Mouse (Mus musculus) c-Kit-positive CD71-positive TER-119-positive erythroid progenitor cells, embryonic 14.5 days (primary cell): ENCODE data around the gene Shq1.

Experiments used
- DNase-seq: peaks from one replicate; pipeline ENCODE4 v3.0.0-alpha.2; 2013; ENCODE audit warnings: low spot score

Gene Shq1

DNA sequence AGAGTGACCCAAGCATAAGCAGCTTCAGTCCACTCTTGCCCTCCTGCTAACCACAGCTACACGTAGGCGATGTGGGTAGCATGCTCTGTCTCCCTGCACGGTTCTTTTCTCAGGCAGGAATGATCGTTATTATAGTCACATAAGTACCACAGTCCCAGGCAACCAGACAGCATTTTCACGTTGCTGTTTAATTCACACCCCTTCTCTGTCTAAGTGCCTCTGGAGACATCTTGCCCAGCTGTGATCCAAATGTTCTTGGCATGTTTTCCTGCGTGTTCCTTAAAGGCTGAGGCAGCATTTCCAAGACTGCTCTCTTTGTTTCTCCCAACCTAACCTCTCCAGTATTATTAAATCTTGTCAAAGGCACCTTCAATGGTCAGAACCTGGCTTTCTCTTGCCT is 67.3 kb downstream of the Shq1 start:
- no peak for DNase-seq

GRCm38 (mm10) chr6:100601634-100602033 is 69.3 kb downstream of the Shq1 start:
- no peak for DNase-seq

- DNase-seq, result no peak
Measured at GRCm38 (mm10) chr6:100593857-100594256, 77.1 kb downstream of the Shq1 start.

DNA sequence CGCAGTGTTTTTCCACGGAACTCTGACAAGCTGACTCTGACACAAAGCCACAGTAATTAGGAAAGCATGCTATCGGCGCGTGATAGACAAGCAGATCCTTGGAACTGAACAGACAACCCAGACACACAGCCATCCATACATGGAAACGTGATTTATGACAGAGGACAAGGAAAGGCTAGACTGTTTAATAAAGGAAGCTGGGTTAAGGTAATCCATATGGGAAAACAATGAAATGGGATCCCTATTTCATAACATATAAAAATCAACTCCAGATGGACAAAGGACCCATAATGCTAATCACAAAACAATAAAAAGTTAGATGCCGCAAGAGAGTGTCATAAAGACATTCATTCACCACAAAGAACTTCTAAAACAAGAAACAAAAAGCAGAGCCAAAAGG is 78.0 kb downstream of the Shq1 start:
- DNase-seq, result no peak

GRCm38 (mm10) chr6:100590602-100591001 is 80.4 kb downstream of the Shq1 start:
- no peak for DNase-seq

- DNase-seq, result no peak
Measured at GRCm38 (mm10) chr6:100588876-100589275, 82.1 kb downstream of the Shq1 start.

- DNase-seq, result no peak
Measured at GRCm38 (mm10) chr6:100586758-100587157, 84.2 kb downstream of the Shq1 start.

GRCm38 (mm10) chr6:100581951-100582350 is 89.0 kb downstream of the Shq1 start:
- no peak for DNase-seq

DNA sequence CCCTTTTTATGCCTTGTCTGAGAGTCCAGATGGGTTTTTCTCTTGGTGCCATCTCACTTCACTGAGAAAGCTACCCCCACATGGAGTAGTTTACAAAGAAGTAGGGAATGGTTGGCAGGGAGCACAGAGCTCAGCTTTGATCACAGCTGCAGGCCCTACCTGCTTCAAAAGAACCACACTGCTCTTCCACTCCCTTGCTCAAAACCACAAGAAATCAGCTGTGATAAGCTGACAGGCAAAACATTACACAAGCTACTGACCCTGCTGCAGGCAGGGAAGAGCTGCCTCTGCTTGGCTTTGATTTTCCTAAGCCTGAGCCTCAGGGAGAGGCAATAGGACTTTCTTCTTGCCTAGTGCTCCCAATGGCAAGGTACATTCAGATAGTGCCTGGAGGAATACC is 89.9 kb downstream of the Shq1 start:
- no peak for DNase-seq

- no peak for DNase-seq
Measured at GRCm38 (mm10) chr6:100577590-100577989, 93.4 kb downstream of the Shq1 start.

DNA sequence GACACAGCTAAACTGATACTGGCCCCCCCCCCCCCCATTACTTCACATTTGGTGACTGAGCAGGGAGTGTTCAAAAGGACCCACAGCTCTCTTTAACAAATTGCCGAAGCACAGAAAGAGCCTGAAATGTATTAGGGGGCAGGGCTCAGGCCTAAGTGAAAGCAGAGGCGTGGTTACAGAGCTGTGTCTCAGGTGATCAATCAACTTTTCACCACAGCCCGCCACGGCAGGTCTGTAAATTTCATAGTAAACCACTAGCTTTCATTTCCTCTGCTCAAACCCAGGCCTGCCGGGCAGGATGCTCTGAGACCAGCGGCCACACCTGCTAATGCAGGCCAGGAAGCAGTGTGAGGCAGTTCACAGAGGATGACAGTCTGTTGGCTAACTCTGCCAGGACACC is 94.8 kb downstream of the Shq1 start:
- no peak for DNase-seq

GRCm38 (mm10) chr6:100566774-100567173 is 104.2 kb downstream of the Shq1 start:
- no peak for DNase-seq

DNA sequence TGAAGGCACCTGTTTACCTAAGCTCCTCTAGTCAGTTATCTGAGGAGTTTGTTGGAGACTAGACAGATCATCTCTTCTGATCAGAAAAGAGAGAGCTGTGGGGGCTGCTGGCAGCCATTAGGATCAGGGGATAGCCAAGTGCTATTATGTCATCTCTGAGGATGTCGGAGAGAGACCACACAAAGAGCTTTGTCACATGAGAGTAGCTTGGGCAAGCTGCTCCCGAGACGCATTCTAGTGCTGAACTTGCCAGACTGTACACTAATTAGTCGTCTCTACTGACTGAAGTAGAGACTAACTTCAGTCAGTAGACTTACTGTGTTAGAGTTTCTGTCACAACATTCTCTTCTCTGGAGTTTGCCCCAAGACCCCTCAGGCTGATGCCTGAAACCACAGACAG is 106.4 kb downstream of the Shq1 start:
- DNase-seq, result no peak

DNA sequence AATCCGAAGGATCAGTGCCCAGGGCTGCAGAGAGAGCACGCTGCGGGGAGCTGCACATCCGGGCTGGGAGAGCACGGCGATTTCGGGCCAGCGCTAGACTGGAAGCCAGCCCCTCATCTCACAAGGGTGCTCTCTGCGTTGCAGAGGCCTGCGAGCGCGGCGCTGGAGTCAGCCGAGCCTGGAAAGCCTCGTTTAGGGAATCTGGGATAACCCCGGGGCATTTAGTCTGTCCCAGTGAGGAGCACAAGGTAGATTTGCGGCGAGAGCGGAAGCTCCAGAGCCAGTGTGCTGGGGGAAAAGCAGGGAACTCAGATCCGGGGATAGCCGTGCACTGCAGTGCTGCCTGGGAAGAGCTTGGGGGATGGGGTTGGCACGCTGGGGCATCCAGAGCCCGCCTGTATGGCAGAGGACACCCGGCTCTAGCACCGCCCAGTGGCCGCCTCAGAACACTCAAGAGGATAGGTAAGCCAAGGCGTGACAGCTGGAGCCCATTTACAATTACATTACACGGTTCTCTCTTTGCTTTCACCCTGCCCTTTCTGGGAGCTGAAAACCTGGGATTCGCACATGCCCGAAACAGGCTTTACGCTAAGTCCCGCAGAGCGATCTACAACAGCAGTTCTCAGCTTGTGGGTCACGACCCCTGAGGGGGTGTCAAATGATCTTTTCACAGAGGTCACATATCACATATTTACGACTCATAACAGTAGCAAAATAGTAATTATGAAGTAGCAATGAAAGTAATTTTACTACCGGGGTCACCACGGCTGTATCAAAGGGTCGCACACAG is 107.2 kb downstream of the Shq1 start:
- no peak for DNase-seq

DNA sequence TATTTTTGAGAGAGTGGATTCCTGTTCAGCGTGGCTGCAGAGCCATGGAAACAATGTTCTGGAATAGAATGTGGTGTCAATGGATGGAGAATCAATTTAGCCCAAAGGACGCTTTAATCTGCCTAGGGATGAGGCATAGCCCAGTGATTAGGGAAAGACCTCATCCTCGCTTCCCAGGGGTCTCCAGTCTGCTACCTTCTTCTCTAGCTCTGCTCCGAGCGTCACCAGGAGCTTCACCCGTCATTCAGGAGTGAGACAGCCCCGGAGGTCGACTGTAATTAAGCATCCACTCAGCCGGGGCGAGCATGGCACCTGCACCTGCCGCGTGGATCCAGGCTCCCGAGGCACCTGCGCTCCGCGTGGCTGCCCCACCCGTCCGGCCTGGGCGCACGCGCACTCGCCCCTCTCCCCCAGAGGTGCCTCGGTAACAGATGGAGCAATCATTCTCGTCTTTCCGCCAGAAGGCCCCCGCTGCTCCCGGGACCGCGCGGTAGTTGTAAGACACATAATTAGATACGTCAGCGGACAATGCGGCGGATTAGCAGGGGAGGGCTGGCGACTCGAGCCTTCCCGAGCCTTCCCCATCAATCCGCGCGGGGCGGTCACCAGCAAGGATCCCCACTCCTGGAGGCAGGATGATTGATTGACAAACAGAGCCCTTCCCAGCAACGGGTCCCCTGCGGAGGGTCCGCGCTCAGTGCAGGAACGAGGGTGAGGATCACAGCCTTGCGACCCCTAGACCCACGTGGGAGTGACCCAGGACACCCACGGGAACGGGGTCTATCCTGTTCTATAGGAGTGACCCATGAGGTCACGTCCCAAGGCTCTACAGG is 108.0 kb downstream of the Shq1 start:
- DNase-seq, result no peak

DNA sequence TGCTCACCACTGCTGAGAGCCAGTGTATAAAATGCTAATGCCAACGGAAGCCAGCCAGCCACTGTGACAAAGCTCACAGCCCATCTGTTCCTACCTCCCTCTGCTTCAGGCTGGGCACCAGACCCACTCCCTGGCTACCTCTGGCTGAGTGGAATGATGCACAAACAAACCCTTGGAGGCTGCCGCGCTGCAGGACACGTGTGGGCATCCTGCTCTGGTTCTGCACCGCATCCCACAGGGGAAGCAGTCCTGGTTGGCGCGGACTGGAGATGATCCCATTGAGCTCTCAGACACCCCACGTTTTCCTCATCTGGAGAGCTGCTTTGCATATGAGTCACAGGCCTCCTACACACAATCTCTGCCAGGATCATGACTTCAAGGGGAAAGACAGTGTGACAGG is 112.9 kb downstream of the Shq1 start:
- DNase-seq, result no peak

DNA sequence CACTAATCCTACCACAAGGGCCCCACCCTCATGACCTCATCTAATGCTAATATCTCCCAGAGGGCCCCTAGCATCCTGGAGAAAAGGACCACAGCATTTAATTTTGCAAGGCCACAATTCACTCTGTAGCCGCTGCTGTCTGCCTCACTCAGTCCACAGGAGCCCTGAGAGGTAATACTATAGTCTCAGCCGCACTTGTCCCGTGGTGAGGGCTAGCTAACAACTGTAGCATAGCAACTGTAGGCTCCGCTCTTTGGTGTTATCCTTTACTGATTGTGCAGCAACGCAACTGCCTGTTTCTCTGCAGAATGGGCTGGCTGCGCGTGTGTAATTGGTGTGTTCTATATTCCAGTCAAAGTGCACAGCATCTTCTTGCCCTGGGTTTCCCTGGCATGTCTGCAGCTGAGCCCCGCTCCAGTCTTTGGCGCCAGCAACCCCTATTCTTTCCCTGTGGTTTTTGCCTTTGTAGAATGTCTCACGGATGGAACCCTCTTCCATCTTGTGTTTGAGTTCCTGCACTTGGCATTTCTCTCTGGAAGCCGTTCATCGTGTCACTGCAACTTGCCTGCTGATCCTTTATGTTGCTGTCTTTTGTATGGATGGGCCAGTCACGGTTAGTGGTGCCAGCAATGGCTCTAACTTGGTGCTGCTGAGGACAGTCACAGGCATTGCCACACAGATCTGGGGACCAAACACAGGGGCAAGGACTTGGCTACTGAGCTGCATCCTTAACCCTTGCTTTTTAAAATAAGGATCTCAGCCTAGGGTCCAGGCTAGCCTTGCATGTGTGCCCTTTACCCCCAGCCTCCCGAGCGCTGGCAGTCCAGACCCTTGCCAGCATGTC is 128.6 kb downstream of the Shq1 start:
- no peak for DNase-seq

- DNase-seq, result no peak
Measured at GRCm38 (mm10) chr6:100539698-100540097, 131.3 kb downstream of the Shq1 start.

GRCm38 (mm10) chr6:100538570-100538969 is 132.4 kb downstream of the Shq1 start:
- no peak for DNase-seq

GRCm38 (mm10) chr6:100537987-100538386 is 133.0 kb downstream of the Shq1 start:
- no peak for DNase-seq

- DNase-seq, result no peak
Measured at GRCm38 (mm10) chr6:100537042-100537441, 133.9 kb downstream of the Shq1 start.

GRCm38 (mm10) chr6:100533364-100533763 is 137.6 kb downstream of the Shq1 start:
- no peak for DNase-seq
